Mouse (Mus musculus) thymus, adult 2 months (tissue): Measurements from ENCODE around the gene Bmpr2.

ENCODE experiments used
- CTCF ChIP-seq: fragments of 200-500 bp; IDR thresholded peaks from 2 replicates; pipeline ENCODE4 v1.5.1; 2012; ENCODE audit warnings: mild to moderate bottlenecking, control low read depth, low read length, moderate library complexity, borderline replicate concordance; ENCODE audit not compliant: control insufficient read depth, poor library complexity, insufficient read depth; ENCODE audit errors: extremely low read depth
- POLR2A ChIP-seq: fragments of 200-500 bp; IDR thresholded peaks from 2 replicates; pipeline ENCODE4 v1.6.1; 2012; ENCODE audit warnings: mild to moderate bottlenecking, low read length, control low read depth, moderate library complexity; ENCODE audit not compliant: control insufficient read depth, poor library complexity, insufficient read depth; ENCODE audit errors: extremely low read depth

GRCm38 (mm10) chr1:59927131-59927680, 164.0 kb downstream of the Bmpr2 start:
- no peak for TF ChIP-seq POLR2A
- no peak for TF ChIP-seq CTCF
